Mouse (Mus musculus): ENCODE results near the gene Tbl2. TPM values are rescaled to one million over a fixed set of nuclear protein-coding genes. Genes with fewer than 3 reads are reported as not detected.

Gene Tbl2
- total and polyA plus RNA-seq, 3 experiments = 5.8 to 10.6 (median 9.9) TPM

DNA sequence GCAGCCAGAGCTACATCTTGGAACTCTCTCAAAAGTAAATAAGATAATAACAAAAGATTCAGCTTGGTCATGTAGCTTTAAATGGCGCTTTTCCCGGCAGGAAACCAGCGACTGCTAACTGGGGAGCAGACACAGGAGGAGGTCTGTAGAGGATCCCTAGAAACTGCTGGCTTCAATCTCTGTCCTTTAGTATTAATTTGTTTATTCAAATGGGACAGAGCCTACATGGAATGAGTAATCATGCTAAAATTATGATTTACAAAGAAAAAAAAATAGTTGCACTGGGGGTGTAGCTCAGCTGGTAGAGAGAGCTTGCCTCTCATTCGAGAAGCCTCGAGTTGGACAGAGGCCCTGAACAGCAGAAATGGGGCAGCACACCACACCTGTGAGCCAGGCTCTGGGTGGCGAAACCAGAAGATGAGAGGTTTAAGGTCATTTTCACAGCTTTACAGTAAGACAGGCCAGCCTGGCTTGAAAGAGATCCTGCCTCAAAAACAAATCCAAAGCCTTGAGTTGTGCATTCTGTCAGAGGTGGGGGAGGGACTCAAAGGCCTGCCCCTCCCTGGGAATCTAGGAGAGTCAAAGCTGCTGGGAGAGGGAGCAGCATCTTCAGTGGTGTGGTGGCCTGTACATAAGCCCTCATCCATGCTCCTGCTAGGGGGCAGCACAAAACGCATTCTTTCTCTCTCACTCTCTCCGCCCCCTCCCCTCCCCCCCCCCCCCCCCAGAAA, 33.8 kb downstream of the Tbl2 start:
- no peaks in the 10 kb centered on the region for H3K36me3 ChIP-seq (ENCODE audit: control insufficient read depth, insufficient read depth, low read length)
- no peak for DNase-seq
- no peak overlapping the region for H3K9ac ChIP-seq (ENCODE audit: low read depth, low read length)
- peak overlapping the region; percentile 28 for H3K27ac ChIP-seq
- TF ChIP-seq EP300 (IDR thresholded peaks at IDR 0.05; ENCODE audit: insufficient read depth, low read depth, low read length) = no peak
- 0 out of 2 replicates have a peak, but pooled peaks have one; percentile 7 for TF ChIP-seq CTCF (IDR thresholded peaks at IDR 0.05)
- H3K79me2 ChIP-seq (replicated peaks; ENCODE audit: control insufficient read depth, insufficient read depth, low read length) = no peaks in the 10 kb centered on the region
- intact Hi-C loops (cut with DNase I) = no loop called here
- H3K27me3 ChIP-seq (ENCODE audit: control insufficient read depth, insufficient read depth, low read length) = no peaks in the 10 kb centered on the region
- H3K4me1 ChIP-seq (ENCODE audit: control insufficient read depth, insufficient read depth, low read length) = no peaks in the 10 kb centered on the region
- no peak overlapping the region for H3K4me3 ChIP-seq
- WGBS = 35% methylated on average over 8 of the region's 8 CpGs

DNA sequence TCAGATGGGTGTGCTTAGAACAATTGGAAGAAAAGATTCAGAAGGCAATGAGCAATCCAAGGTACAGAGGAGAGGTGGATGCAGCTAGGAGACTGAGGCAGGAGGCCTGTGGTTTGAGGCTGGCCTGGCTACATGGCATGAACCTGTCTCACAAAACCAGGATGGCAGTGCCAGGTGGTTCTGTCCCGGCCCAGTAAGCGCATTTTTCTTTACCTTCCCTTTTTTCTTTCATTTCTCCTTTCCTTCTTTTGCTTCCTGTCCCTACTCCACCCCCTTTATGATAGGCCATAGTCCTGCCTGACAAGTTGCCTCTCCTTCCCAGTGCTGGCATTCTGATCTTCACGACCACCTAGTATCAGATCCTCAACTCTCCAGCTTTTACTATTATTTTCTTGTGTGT, 35.6 kb downstream of the Tbl2 start:
- intact Hi-C loops (cut with DNase I) = loop anchor here (1.0 to 5.0 kb wide), 2 partner anchors 15 to 173 kb away; no protein-coding TSS in a partner anchor
- Histone ChIP-seq H3K27ac (no peak overlapping the region), H3K79me2 (replicated peaks; ENCODE audit: control insufficient read depth, insufficient read depth, low read length) (no peaks in the 10 kb centered on the region; the same call in 1 of the 2 replicates), H3K4me1 (ENCODE audit: control insufficient read depth, insufficient read depth, low read length) (peaks cover 1% of the 10 kb centered on the region), H3K9ac (ENCODE audit: low read depth, low read length) (no peak overlapping the region), H3K4me3 (no peak overlapping the region), H3K27me3 (ENCODE audit: control insufficient read depth, insufficient read depth, low read length) (no peaks in the 10 kb centered on the region), H3K36me3 (ENCODE audit: control insufficient read depth, insufficient read depth, low read length) (peaks cover 12% of the 10 kb centered on the region)
- WGBS = 90% methylated on average over 3 of the region's 3 CpGs
- no peak for DNase-seq
- TF ChIP-seq POLR2A (IDR thresholded peaks at IDR 0.05; ENCODE audit: insufficient read depth, low read depth, low read length) = no peak
- TF ChIP-seq CTCF (IDR thresholded peaks at IDR 0.05) = no peak
- no peak for TF ChIP-seq EP300 (IDR thresholded peaks at IDR 0.05; ENCODE audit: insufficient read depth, low read depth, low read length)

DNA sequence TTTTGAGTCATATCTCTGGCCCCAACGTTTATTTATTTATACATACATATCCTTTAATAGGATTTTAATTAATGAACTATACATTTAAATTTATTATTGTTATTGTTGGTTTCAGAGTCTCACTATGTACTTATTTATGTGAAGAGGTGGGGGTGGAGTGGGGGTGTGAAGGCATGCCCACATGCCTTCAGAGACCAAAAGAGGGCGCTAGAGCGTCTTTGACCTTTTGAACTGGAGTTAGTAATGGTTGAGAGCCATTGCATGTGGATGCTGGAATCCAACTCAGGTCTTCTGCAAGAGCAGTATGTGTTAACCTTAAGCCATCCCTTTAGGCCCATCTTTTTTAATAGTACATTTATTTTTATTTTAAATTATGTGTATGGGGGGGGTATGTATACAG, 36.1 kb downstream of the Tbl2 start:
- intact Hi-C loops (cut with DNase I) = loop anchor here (1.0 to 5.0 kb wide), 2 partner anchors 15 to 173 kb away; no protein-coding TSS in a partner anchor
- Histone ChIP-seq H3K9ac (ENCODE audit: low read depth, low read length) (no peak overlapping the region), H3K36me3 (ENCODE audit: control insufficient read depth, insufficient read depth, low read length) (peaks cover 12% of the 10 kb centered on the region), H3K27me3 (ENCODE audit: control insufficient read depth, insufficient read depth, low read length) (no peaks in the 10 kb centered on the region), H3K27ac (no peak overlapping the region), H3K4me1 (ENCODE audit: control insufficient read depth, insufficient read depth, low read length) (peaks cover 1% of the 10 kb centered on the region), H3K4me3 (no peak overlapping the region), H3K79me2 (replicated peaks; ENCODE audit: control insufficient read depth, insufficient read depth, low read length) (no peaks in the 10 kb centered on the region; the same call in 1 of the 2 replicates)
- TF ChIP-seq CTCF (IDR thresholded peaks at IDR 0.05) = peak; percentile 54
- TF ChIP-seq POLR2A (IDR thresholded peaks at IDR 0.05; ENCODE audit: insufficient read depth, low read depth, low read length) = no peak
- TF ChIP-seq EP300 (IDR thresholded peaks at IDR 0.05; ENCODE audit: insufficient read depth, low read depth, low read length) = no peak
- DNase-seq = no peak
- WGBS = 44% methylated on average over 3 of the region's 3 CpGs

DNA sequence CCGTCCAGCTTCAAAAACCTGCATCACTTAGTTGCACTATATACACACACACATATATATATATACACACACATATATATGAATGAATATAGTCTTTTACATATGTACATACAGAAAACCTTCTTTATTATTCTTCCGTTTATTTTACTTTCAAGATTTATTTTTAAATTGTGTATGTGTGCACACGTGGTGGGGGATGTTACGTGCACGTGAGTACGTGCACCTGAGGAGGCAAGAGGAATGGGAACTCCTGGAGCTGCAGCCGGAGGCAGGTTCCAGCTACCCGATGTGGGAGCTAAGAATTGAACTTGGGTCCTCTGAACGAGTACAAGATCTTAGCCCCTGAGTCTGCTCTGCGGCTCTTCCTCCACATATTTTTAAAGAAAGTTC, 36.8 kb downstream of the Tbl2 start:
- intact Hi-C loops (cut with DNase I) = loop anchor here (2.0 to 5.0 kb wide), 2 partner anchors 37 to 174 kb away; partner anchors contain the start of gene Tbl2
- peak overlapping the region; percentile 99 for H3K27ac ChIP-seq
- H3K36me3 ChIP-seq (ENCODE audit: control insufficient read depth, insufficient read depth, low read length) = peaks cover 14% of the 10 kb centered on the region
- no peak for DNase-seq
- H3K9ac ChIP-seq (ENCODE audit: low read depth, low read length) = peak overlapping the region; percentile 45
- peaks cover 1% of the 10 kb centered on the region for H3K4me1 ChIP-seq (ENCODE audit: control insufficient read depth, insufficient read depth, low read length)
- TF ChIP-seq POLR2A (IDR thresholded peaks at IDR 0.05; ENCODE audit: insufficient read depth, low read depth, low read length) = no peak
- no peak for TF ChIP-seq CTCF (IDR thresholded peaks at IDR 0.05)
- no peak for TF ChIP-seq EP300 (IDR thresholded peaks at IDR 0.05; ENCODE audit: insufficient read depth, low read depth, low read length)
- H3K4me3 ChIP-seq = peak overlapping the region; percentile 87
- WGBS = 21% methylated on average over 10 of the region's 10 CpGs
- H3K27me3 ChIP-seq (ENCODE audit: control insufficient read depth, insufficient read depth, low read length) = no peaks in the 10 kb centered on the region
- no peaks in the 10 kb centered on the region; the same call in 1 of the 2 replicates for H3K79me2 ChIP-seq (replicated peaks; ENCODE audit: control insufficient read depth, insufficient read depth, low read length)

DNA sequence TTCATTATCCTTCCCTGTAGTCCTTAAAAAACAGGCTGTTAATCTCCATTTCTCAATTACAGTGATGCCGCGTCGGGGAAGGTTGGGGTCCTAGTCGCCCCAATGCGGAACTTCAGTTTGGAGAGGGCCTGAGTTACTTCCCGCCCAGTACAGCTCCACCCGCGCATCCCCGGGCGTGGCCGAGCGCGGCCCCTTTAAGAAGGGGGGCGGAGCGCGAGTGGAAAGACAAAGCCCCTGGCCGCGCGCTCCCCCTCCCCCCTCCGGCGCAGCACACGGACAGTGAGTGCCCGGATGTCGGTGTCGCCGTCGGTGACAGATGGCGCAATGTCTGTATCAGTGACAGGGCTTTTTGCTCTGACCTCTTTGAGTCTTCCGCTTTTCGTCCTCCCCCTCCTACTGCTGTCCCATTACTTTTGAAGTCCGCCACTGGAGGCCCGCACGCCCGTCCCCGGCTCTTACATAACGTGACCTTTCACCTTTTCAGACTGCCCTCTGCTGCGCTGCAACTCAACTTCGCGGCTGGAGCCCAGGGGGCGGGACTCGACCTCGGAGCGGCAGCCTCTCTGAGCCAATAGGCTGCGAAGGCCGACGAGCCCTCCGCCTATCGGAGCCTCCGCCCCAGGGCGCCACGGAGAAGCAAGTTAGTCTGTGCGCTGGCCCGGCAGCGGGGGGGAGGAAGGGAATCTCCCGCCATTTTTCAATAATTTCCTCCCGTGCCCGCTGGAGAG, 37.3 kb downstream of the Tbl2 start, which contains the start of gene Baz1b:
Gene Baz1b (plus strand): TSS at position 644 of the 728 bp plus-strand sequence.
- peak; percentile 96 to 99 for DNase-seq
- peaks cover 16% of the 10 kb centered on the region for H3K36me3 ChIP-seq (ENCODE audit: control insufficient read depth, insufficient read depth, low read length)
- peak within 1 kb of the TSS; percentile 86 for H3K9ac ChIP-seq (ENCODE audit: low read depth, low read length)
- WGBS = under 1% methylated on average over 57 of the region's 57 CpGs
- H3K4me1 ChIP-seq (ENCODE audit: control insufficient read depth, insufficient read depth, low read length) = peaks cover 1% of the 10 kb centered on the region
- no peaks in the 10 kb centered on the region for H3K27me3 ChIP-seq (ENCODE audit: control insufficient read depth, insufficient read depth, low read length)
- H3K27ac ChIP-seq = peak within 1 kb of the TSS; percentile 99
- intact Hi-C loops (cut with DNase I) = loop anchor here (2.0 to 5.0 kb wide), 2 partner anchors 38 to 174 kb away; partner anchors contain the start of gene Tbl2
- H3K4me3 ChIP-seq = peak within 1 kb of the TSS; percentile 87
- TF ChIP-seq EP300 (IDR thresholded peaks at IDR 0.05; ENCODE audit: insufficient read depth, low read depth, low read length) (peak; percentile 52; the same call in 1 of the 2 replicates), POLR2A (IDR thresholded peaks at IDR 0.05; ENCODE audit: insufficient read depth, low read depth, low read length) (peak; percentile 84), CTCF (IDR thresholded peaks at IDR 0.05) (peak; percentile 29)
- no peaks in the 10 kb centered on the region; the same call in 1 of the 2 replicates for H3K79me2 ChIP-seq (replicated peaks; ENCODE audit: control insufficient read depth, insufficient read depth, low read length)

Measured in heart, adult 2 months (tissue).